Mouse (Mus musculus) hindbrain, postnatal 0 days (tissue): ENCODE data around the gene Frg2f1. TPM values are rescaled to one million over a fixed set of nuclear protein-coding genes. Genes with fewer than 3 reads are reported as not detected.

Source experiments
- ATAC-seq: fragments of 200-750 bp; cut with Nextera tagmentation; 2 replicates; pipeline ENCODE4 v1.8.0; 2017; ENCODE audit warnings: mild to moderate bottlenecking, moderate TSS enrichment, moderate library complexity
- DNase-seq: peaks from one replicate; pipeline ENCODE4 v3.0.0-alpha.2; 2015; ENCODE audit warnings: low spot score
- H3K27ac ChIP-seq: fragments of 300-500 bp; sonication (generic); 2 replicates; pipeline ENCODE4 v1.5.1; 2014; ENCODE audit warnings: mild to moderate bottlenecking
- H3K27me3 ChIP-seq: fragments of 300-500 bp; sonication (generic); 2 replicates; pipeline ENCODE4 v1.6.1; 2014; ENCODE audit warnings: low read length, mixed read lengths; ENCODE audit not compliant: insufficient read depth
- H3K36me3 ChIP-seq: fragments of 300-500 bp; sonication (generic); 2 replicates; pipeline ENCODE4 v1.6.1; 2014; ENCODE audit warnings: low read length, mixed read lengths; ENCODE audit not compliant: insufficient read depth
- H3K4me1 ChIP-seq: fragments of 300-500 bp; sonication (generic); 2 replicates; pipeline ENCODE4 v1.6.1; 2014; ENCODE audit warnings: antibody characterized with exemption, low read length, mixed read lengths; ENCODE audit not compliant: insufficient read depth
- H3K4me2 ChIP-seq: fragments of 300-500 bp; sonication (generic); 2 replicates; pipeline ENCODE4 v1.6.1; 2014; ENCODE audit warnings: low read depth, mild to moderate bottlenecking, low read length, moderate library complexity, mixed read lengths
- H3K4me3 ChIP-seq: fragments of 300-500 bp; sonication (generic); 2 replicates; pipeline ENCODE4 v1.5.1; 2014; ENCODE audit warnings: low read length
- H3K9ac ChIP-seq: fragments of 300-500 bp; sonication (generic); replicated peaks from 2 replicates; pipeline ENCODE4 v1.6.1; 2014; ENCODE audit warnings: mild to moderate bottlenecking, low read length, moderate library complexity, mixed read lengths
- H3K9me3 ChIP-seq: fragments of 300-500 bp; sonication (generic); 2 replicates; pipeline ENCODE4 v1.6.1; 2016; ENCODE audit warnings: low read length, mixed read lengths
- CTCF ChIP-seq: IDR thresholded peaks from 2 replicates; pipeline ENCODE4 v1.5.1; 2016; ENCODE audit warnings: antibody characterized with exemption, control low read depth, low read depth
- WGBS: fragments of 180-500 bp; shearing (Covaris S2); extraction: QIAGEN DNeasy Blood & Tissue Kit; methylation state at CpG from one replicate; pipeline ENCODE4 v1.1.7; 2014; 5-methylcytosine and 5-hydroxymethylcytosine counted together
- polyA plus RNA-seq: library from polyadenylated mRNA; unstranded; fragments of >200 nt; fragmentation: Nextera tagmentation; extraction: Ambion mirVana; gene quantifications from 2 replicates; pipeline ENCODE4 v1.2.1, GENCODE M21; 2015
- total RNA-seq: library from RNA; depleted of rRNA; stranded (reverse); fragments of >200 nt; gene quantifications from 2 replicates; pipeline ENCODE4 v1.2.3, GENCODE M21; 2014; rRNA removed

The Frg2f1 gene
- total RNA-seq (13.5 and 24.3 TPM in 2 replicates), polyA plus RNA-seq (11.2 and 11.8 TPM in 2 replicates)

- Histone ChIP-seq H3K36me3 (no peaks in the 10 kb centered on the region), H3K9ac (peak within 1 kb of the TSS; percentile 84), H3K4me2 (peak within 1 kb of the TSS; percentile 62), H3K9me3 (no peaks in the 10 kb centered on the region), H3K27me3 (no peaks in the 10 kb centered on the region), H3K4me3 (peak within 1 kb of the TSS; percentile 99), H3K27ac (peak within 1 kb of the TSS; percentile 98), H3K4me1 (0 out of 2 replicates have a peak, but pooled peaks cover 4% of the 10 kb centered on the region)
- WGBS: under 1% methylated on average over 83 of the region's 85 CpGs
- ATAC-seq: peak; percentile 96
- TF ChIP-seq CTCF: no peak
- DNase-seq: peak; percentile 96
Observed at GRCm38 (mm10) chr4:119539031-119539824, at the start of gene Frg2f1. Gene Frg2f1, minus strand, starts transcription at chr4:119539529.

DNA sequence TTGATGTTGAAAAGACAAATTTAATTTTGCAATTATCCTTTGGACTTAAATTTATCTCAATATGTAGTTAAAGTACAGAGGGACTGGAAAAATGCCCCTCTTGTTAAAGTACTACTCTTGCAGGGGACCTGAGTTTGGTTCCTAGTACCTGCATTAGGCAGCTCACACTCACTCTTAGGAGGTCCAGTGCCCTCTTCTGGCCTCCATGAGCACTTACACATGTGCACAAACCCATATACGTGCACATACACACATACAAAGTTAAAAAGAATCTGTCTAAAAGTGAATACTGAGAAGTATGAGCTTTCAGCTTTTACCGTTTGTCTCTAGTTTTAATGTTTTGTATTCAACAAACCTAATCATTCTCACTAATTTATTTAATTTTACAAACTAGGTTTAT is 48.7 kb upstream of the Frg2f1 start:
- 0 out of 2 replicates have a peak, but pooled peaks have one; percentile 6 for TF ChIP-seq CTCF
- ATAC-seq (no peak), DNase-seq (no peak)
- Histone ChIP-seq H3K36me3 (peaks cover 4% of the 10 kb centered on the region; the same call in 1 of the 2 replicates), H3K9me3 (no peaks in the 10 kb centered on the region), H3K27ac (no peak overlapping the region), H3K4me3 (no peak overlapping the region), H3K4me1 (no peaks in the 10 kb centered on the region), H3K9ac (no peak overlapping the region), H3K27me3 (no peaks in the 10 kb centered on the region), H3K4me2 (no peak overlapping the region)
- WGBS: 95% methylated on average over 2 of the region's 2 CpGs

DNA sequence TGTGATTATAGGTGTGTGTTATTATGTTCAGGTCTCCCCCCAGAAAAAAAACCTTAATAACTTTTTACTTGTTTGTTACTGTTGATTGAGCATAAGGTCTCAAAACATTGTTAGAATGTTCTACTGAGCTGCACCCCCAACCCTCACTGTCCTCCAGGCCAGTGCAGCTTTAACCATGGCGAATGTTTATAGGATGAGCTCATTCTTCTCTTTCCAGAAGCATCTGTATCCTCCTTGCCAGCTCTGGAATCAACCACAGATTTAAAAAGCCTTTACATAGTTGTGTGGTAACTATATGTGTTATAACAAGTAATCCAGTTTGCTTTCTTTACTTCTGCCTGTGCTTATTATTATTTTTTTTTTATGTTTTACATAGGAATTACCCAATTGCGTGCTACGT is 36.1 kb upstream of the Frg2f1 start:
- H3K9ac ChIP-seq: no peak overlapping the region
- WGBS: 94% methylated on average over 3 of the region's 3 CpGs

DNA sequence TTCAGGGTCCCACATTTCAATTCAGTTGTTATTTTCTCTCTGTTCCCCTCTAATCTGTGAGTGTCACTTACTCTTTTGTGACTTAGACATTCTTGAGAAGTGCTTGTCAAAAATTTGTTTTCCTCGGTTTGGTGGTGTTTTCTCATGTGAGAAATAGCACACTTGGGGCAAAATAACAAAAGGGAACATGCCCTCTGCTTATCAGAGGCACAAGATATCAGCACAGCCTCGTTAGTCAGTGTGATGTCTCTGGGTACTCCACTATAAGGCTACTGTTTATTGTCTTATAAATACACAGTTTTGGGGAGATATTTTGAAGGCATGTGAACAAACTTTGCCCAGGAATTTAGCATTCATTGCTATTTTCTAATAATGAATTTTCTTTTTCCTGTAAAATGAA is 35.2 kb upstream of the Frg2f1 start:
- ATAC-seq (no peak), DNase-seq (no peak)
- Histone ChIP-seq H3K4me2 (no peak overlapping the region), H3K4me1 (no peaks in the 10 kb centered on the region), H3K4me3 (no peak overlapping the region), H3K27me3 (no peaks in the 10 kb centered on the region), H3K27ac (no peak overlapping the region), H3K9me3 (no peaks in the 10 kb centered on the region), H3K9ac (no peak overlapping the region), H3K36me3 (peaks cover 4% of the 10 kb centered on the region; the same call in 1 of the 2 replicates)
- WGBS: 69% methylated on average over 2 of the region's 2 CpGs
- TF ChIP-seq CTCF: no peak

More for the DNA sequence above, 36.1 kb upstream of the Frg2f1 start:
- H3K27me3 ChIP-seq: no peaks in the 10 kb centered on the region
- H3K4me1 ChIP-seq: no peaks in the 10 kb centered on the region
- TF ChIP-seq CTCF: no peak
- no peak for ATAC-seq
- no peak overlapping the region for H3K4me2 ChIP-seq
- H3K27ac ChIP-seq: no peak overlapping the region
- DNase-seq: no peak
- H3K4me3 ChIP-seq: no peak overlapping the region
- H3K9me3 ChIP-seq: no peaks in the 10 kb centered on the region
- H3K36me3 ChIP-seq: peaks cover 4% of the 10 kb centered on the region; the same call in 1 of the 2 replicates

GRCm38 (mm10) chr4:119572682-119573081 is 33.4 kb upstream of the Frg2f1 start:
- no peak for DNase-seq
- Histone ChIP-seq H3K36me3 (peaks cover 4% of the 10 kb centered on the region), H3K4me3 (no peak overlapping the region), H3K27ac (no peak overlapping the region), H3K9me3 (no peaks in the 10 kb centered on the region), H3K9ac (no peak overlapping the region), H3K4me2 (no peak overlapping the region), H3K4me1 (no peaks in the 10 kb centered on the region), H3K27me3 (no peaks in the 10 kb centered on the region)
- ATAC-seq: no peak
- WGBS: 94% methylated on average over 3 of the region's 3 CpGs
- no peak for TF ChIP-seq CTCF

DNA sequence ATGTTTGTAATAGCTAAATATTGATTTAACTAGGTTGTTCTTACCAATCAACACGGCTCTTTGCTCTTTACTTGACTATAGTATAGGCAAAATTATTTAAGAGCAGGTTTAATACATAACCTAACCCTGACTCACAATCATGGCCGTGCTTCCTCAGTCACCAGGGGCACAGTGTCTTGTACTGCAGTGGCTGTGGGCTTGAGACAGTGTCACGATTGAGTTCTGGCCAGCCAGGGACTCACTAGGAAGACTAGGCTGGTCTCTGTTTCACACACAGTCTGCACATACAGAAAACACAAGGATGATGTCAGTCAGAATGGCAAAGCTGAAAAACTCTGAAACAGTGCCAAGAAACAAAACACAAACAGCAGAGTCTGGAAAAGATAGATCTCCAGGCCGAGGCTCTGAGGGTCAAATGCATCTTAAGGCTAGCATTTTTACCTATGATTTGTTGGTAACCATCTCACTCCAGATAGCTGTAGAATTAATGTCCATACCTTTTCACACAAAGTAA is 27.1 kb upstream of the Frg2f1 start:
- peak; percentile 17 for DNase-seq
- no peak for TF ChIP-seq CTCF

GRCm38 (mm10) chr4:119563136-119563535 is 23.8 kb upstream of the Frg2f1 start:
- no peak overlapping the region for H3K4me3 ChIP-seq
- no peak for DNase-seq
- no peak overlapping the region for H3K4me2 ChIP-seq
- H3K9ac ChIP-seq: no peak overlapping the region
- no peak overlapping the region for H3K27ac ChIP-seq
- no peak for ATAC-seq
- H3K27me3 ChIP-seq: no peaks in the 10 kb centered on the region
- H3K4me1 ChIP-seq: no peaks in the 10 kb centered on the region
- no peak for TF ChIP-seq CTCF
- no peaks in the 10 kb centered on the region for H3K9me3 ChIP-seq
- H3K36me3 ChIP-seq: no peaks in the 10 kb centered on the region

More for the DNA sequence above, 27.1 kb upstream of the Frg2f1 start:
- no peak overlapping the region for H3K4me2 ChIP-seq
- no peaks in the 10 kb centered on the region for H3K4me1 ChIP-seq
- no peak for ATAC-seq
- no peak overlapping the region for H3K27ac ChIP-seq
- no peak overlapping the region for H3K4me3 ChIP-seq
- WGBS: 60% methylated on average over 4 of the region's 4 CpGs
- no peaks in the 10 kb centered on the region; the same call in 1 of the 2 replicates for H3K36me3 ChIP-seq
- no peaks in the 10 kb centered on the region for H3K27me3 ChIP-seq
- no peaks in the 10 kb centered on the region for H3K9me3 ChIP-seq
- H3K9ac ChIP-seq: no peak overlapping the region
